ENCODE assay signal across 8 mouse cellular contexts in genomic region chr9:103490439-103490838, GRCm38 (mm10). TPM values are rescaled to one million over a fixed set of nuclear protein-coding genes. Genes with fewer than 3 reads are reported as not detected.
DNase-seq lines count a peak whose midpoint lies in the region; ATAC-seq and TF ChIP-seq lines count a peak whose summit lies in the region.

No protein-coding gene starts in this region.

- no peak overlapping the region for H3K27ac ChIP-seq in ES-Bruce4 (ENCODE audit: insufficient read depth, low read length)
- no peak overlapping the region for H3K27ac ChIP-seq in forebrain, embryonic 14.5 days (ENCODE audit: low read depth, low read length)
- no peak overlapping the region for H3K27ac ChIP-seq in layer of hippocampus, adult 2 months
- H3K27ac ChIP-seq in lung, embryonic 16.5 days (ENCODE audit: low read length) = no peak overlapping the region

- no peak overlapping the region for H3K4me2 ChIP-seq in forebrain, embryonic 14.5 days (ENCODE audit: low read length)
- H3K4me2 ChIP-seq in lung, embryonic 16.5 days (ENCODE audit: low read depth, low read length) = no peak overlapping the region

- H3K4me1 ChIP-seq in ES-Bruce4 (ENCODE audit: control insufficient read depth, insufficient read depth, low read length) = no peaks in the 10 kb centered on the region
- peaks cover 4% of the 10 kb centered on the region for H3K4me1 ChIP-seq in forebrain, embryonic 14.5 days (ENCODE audit: control insufficient read depth, insufficient read depth, low read length)
- H3K4me1 ChIP-seq in lung, embryonic 16.5 days (replicated peaks; ENCODE audit: control insufficient read depth, insufficient read depth, low read length) = peaks cover 8% of the 10 kb centered on the region

- no peaks in the 10 kb centered on the region for H3K27me3 ChIP-seq in ES-Bruce4 (ENCODE audit: control insufficient read depth, insufficient read depth, low read length, poor library complexity, severe bottlenecking)
- no peaks in the 10 kb centered on the region for H3K27me3 ChIP-seq in forebrain, embryonic 14.5 days (replicated peaks; ENCODE audit: control insufficient read depth, insufficient read depth, low read length)
- H3K27me3 ChIP-seq in lung, embryonic 16.5 days (ENCODE audit: control insufficient read depth, insufficient read depth, low read depth, low read length) = no peaks in the 10 kb centered on the region

- DNase-seq in c-Kit-positive CD71-positive TER-119-negative erythroid progenitor cells, embryonic 14.5 days (ENCODE audit: low read depth) = peak; percentile 31
- peak; percentile 72 for DNase-seq in forebrain, embryonic 14.5 days (ENCODE audit: low spot score)
- DNase-seq in heart, postnatal 4 days = peak; percentile 90
- DNase-seq in layer of hippocampus, adult 2 months (ENCODE audit: low spot score in 2 of 2) = peak; percentile 54 to 80
- DNase-seq in retina, adult 2 months (ENCODE audit: low read depth, low spot score) = peak; percentile 41
- DNase-seq in thymus, postnatal 14 days = peak; percentile 85

- WGBS in forebrain, embryonic 14.5 days = 10% methylated on average over 2 of the region's 2 CpGs
- WGBS in lung, embryonic 16.5 days = 19% methylated on average over 2 of the region's 2 CpGs

- H3K4me3 ChIP-seq in ES-Bruce4 (ENCODE audit: low read depth, low read length) = no peak overlapping the region
- no peak overlapping the region for H3K4me3 ChIP-seq in forebrain, embryonic 14.5 days (ENCODE audit: low read depth, low read length)
- no peak overlapping the region for H3K4me3 ChIP-seq in layer of hippocampus, adult 2 months
- H3K4me3 ChIP-seq in lung, embryonic 16.5 days (ENCODE audit: low read length) = no peak overlapping the region

- H3K9me3 ChIP-seq in ES-Bruce4 (replicated peaks; ENCODE audit: control insufficient read depth, insufficient read depth, low read length, poor library complexity, severe bottlenecking) = no peaks in the 10 kb centered on the region
- H3K9me3 ChIP-seq in forebrain, embryonic 14.5 days (replicated peaks; ENCODE audit: control insufficient read depth, low read length) = no peaks in the 10 kb centered on the region
- H3K9me3 ChIP-seq in lung, embryonic 16.5 days (ENCODE audit: control insufficient read depth, low read length) = no peaks in the 10 kb centered on the region

- H3K36me3 ChIP-seq in ES-Bruce4 (ENCODE audit: control insufficient read depth, insufficient read depth, low read length, poor library complexity, severe bottlenecking) = no peaks in the 10 kb centered on the region
- H3K36me3 ChIP-seq in forebrain, embryonic 14.5 days (ENCODE audit: control insufficient read depth, insufficient read depth, low read length) = peaks cover 7% of the 10 kb centered on the region; the same call in 1 of the 2 replicates
- H3K36me3 ChIP-seq in lung, embryonic 16.5 days (ENCODE audit: control insufficient read depth, insufficient read depth, low read length) = no peaks in the 10 kb centered on the region

- no peak overlapping the region for H3K9ac ChIP-seq in ES-Bruce4 (ENCODE audit: low read depth, poor library complexity, severe bottlenecking)
- no peak overlapping the region for H3K9ac ChIP-seq in forebrain, embryonic 14.5 days (ENCODE audit: low read length)
- H3K9ac ChIP-seq in lung, embryonic 16.5 days (ENCODE audit: low read length) = no peak overlapping the region

- peak; percentile 92 for TF ChIP-seq CTCF in ES-Bruce4 (IDR thresholded peaks at IDR 0.05; ENCODE audit: low read depth, low read length)
- peak; percentile 100 for TF ChIP-seq CTCF in layer of hippocampus, adult 2 months (conservative IDR thresholded peaks at IDR 0.05)

- TF ChIP-seq POLR2A in ES-Bruce4 (IDR thresholded peaks at IDR 0.05; ENCODE audit: insufficient read depth, low read length) = no peak

- no peak for TF ChIP-seq EP300 in ES-Bruce4 (IDR thresholded peaks at IDR 0.05; ENCODE audit: insufficient read depth, low read depth, low read length)

- ATAC-seq in forebrain, embryonic 14.5 days = peak; percentile 71
- ATAC-seq in lung, embryonic 16.5 days (ENCODE audit: low read depth) = peak; percentile 62; the same call in 1 of the 2 replicates

RNA-seq across cellular contexts. Expression of gene Bfsp2, which starts 10.2 kb away (rescaled TPM):
- not detected in 2 replicates for polyA plus RNA-seq in ES-Bruce4 (2011; ENCODE audit: insufficient read depth, insufficient read length, low read depth, missing spikeins)
- polyA plus RNA-seq in forebrain, embryonic 14.5 days (2014; fragmentation: Nextera tagmentation; extraction: Ambion mirVana) = 1.5 and 1.7 TPM in 2 replicates
- under 1 TPM; 0.38 to 0.88 TPM for total RNA-seq in heart, postnatal 4 days (2021)
- 1 to 10 TPM; 2.0 to 2.3 TPM for total RNA-seq in layer of hippocampus, adult 2 months (2021)
- polyA plus RNA-seq in lung, embryonic 16.5 days (2015; fragmentation: Nextera tagmentation; extraction: Ambion mirVana) = 0.29 and 0.62 TPM in 2 replicates

Comparison
In these comparisons a context has a peak if more than half of its experiments do, and no peak if none do; other contexts are left out.
1. DNase-seq: peak in every context shown above with its lines; median percentile 90 in heart, postnatal 4 days; 85 in thymus, postnatal 14 days; 72 in forebrain, embryonic 14.5 days; 67 in layer of hippocampus, adult 2 months; 41 in retina, adult 2 months; 31 in c-Kit-positive CD71-positive TER-119-negative erythroid progenitor cells, embryonic 14.5 days.